Mouse (Mus musculus) testis, adult 2 months (tissue): Measurements from ENCODE around the gene Ankrd39.
A peak's percentile ranks its signal among the peaks of the same experiment; 100 is the strongest.

ENCODE experiments used
- CTCF ChIP-seq: fragments of 200-500 bp; IDR thresholded peaks from 2 replicates; pipeline ENCODE4 v1.5.1; 2012; ENCODE audit warnings: low read depth, mild to moderate bottlenecking, inconsistent platforms, low read length, moderate library complexity; ENCODE audit not compliant: control insufficient read depth, insufficient read depth, insufficient replicate concordance
- POLR2A ChIP-seq: fragments of 200-500 bp; IDR thresholded peaks from 2 replicates; pipeline ENCODE4 v1.6.1; 2012; ENCODE audit warnings: low read depth, mild to moderate bottlenecking, inconsistent platforms, low read length, moderate library complexity; ENCODE audit not compliant: control insufficient read depth

- TF ChIP-seq POLR2A (no peak), CTCF (peak; percentile 90; the same call in 1 of the 2 replicates)
These were observed 46.0 kb downstream of the Ankrd39 start for GRCm38 (mm10) chr1:36501261-36501660.
